Mouse (Mus musculus) ES-Bruce4 (cell line): ENCODE results near the gene Serbp1.

ENCODE experiments used
- CTCF ChIP-seq: IDR thresholded peaks from one replicate; pipeline ENCODE4 v1.8.1; 2011; ENCODE audit warnings: low read depth, low read length
- EP300 ChIP-seq: IDR thresholded peaks from 2 replicates; pipeline ENCODE4 v1.6.1; 2011; ENCODE audit warnings: low read depth, low read length; ENCODE audit not compliant: insufficient read depth
- POLR2A ChIP-seq: IDR thresholded peaks from one replicate; pipeline ENCODE4 v1.8.1; 2011; ENCODE audit warnings: low read length; ENCODE audit not compliant: insufficient read depth

DNA sequence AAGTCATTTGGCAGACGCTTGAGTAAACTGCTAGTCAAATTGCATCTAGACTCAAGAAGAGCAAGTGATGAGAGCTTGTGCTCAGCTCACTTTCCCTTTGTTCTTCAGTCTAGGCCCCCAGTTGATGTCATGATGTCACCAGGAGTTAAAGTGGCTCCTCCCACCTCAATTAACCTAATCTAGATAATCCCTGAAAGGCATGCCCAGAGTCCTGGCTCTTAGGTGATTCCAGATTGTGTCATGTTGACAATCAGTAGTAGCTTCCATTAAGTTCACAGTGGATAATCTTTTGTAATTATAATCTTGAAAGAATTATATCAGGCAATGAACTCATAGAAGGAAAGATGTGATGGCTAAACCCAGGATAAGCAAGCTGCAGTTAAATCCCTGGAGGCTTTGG lies 14.9 kb upstream of the Serbp1 start:
- TF ChIP-seq EP300: no peak
- TF ChIP-seq POLR2A: no peak
- TF ChIP-seq CTCF: no peak
